Mouse (Mus musculus): ENCODE results near the gene Emilin3. TPM values are rescaled to one million over a fixed set of nuclear protein-coding genes. Genes with fewer than 3 reads are reported as not detected.

The Emilin3 gene
- polyA plus RNA-seq (2014; fragmentation: Illumina TruSeq; extraction: RNeasy Lipid Tissue Mini Kit (QIAGEN cat#74804); ENCODE audit: low read depth, low replicate concordance), result 0.74 TPM

GRCm38 (mm10) chr2:160912231-160912671, at the start of gene Emilin3:
Gene Emilin3 (minus strand): TSS chr2:160912328.

DNA sequence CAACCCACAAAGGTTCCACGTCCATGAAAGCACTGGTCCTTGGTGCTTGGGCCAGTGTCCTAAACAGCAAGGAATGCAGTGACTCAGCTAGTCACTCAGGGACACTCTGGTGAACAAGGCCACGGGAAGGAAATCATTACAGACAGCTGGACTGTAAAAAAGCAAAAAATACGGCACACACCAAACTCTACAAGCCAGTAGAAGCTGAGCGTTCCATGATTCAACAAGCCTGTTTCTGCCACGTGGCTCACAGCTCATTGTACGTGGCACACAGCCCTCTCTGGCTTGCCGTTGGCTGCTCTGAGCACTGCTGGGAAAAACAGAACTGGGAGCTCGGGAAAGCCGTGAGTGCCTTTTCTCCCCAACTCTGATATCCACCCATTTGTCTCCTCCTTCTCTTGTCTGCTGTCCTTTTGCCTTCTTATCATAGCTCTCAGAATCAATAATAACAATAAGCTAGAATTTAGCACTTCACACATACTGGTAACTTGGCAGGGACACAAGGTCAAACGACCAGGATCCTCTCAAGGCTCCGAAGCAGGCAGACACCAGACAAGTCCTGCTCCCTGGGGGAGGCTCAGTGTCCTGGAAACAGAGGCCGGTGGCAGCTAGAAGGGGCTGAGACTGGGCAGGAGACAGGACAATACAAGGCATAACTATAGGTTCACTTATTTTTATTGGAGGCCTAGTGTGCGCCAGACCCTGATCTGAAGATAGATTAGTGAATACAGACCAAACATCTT, 31.5 kb downstream of the Emilin3 start, which contains the start of gene Lpin3:
TSS of gene Lpin3 (plus strand) at position 218 of the 743 bp plus-strand sequence.

DNA sequence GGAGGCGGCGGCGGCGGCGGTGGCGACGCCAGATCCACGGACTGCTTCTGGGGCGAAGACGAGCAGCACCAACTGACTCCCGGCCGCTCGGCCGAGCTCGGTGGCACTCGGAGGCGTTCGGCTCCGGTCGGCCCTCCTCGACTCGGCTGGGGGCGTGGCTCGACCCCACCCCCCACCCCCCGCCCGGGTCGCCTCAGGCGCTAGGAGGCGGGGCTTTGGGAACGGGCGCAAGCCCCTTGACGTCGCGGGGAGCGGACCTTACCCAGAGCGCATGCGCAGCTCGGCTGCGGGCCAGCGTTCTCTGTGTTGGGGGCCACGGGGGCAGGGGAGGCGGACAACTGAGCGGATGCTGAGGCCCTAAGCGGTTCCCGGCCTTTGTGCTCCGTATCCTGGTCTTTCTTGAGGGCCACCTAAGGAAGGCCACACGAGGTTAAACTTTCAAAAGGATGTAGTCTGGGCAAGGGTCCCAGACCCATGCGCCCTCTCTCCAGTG, 39.2 kb downstream of the Emilin3 start, which contains the start of gene Zhx3:
TSS of gene Zhx3 (minus strand) at position 109 of the 493 bp plus-strand sequence.

Other genes with a start within 250 kb of the Emilin3 start
- gene Plcg1, start 181.0 kb downstream of the Emilin3 start, polyA plus RNA-seq (2014; fragmentation: Illumina TruSeq; extraction: RNeasy Lipid Tissue Mini Kit (QIAGEN cat#74804); ENCODE audit: low read depth, low replicate concordance), result 6.2 TPM
- gene Zhx3, start 39.3 kb downstream of the Emilin3 start, polyA plus RNA-seq (2014; fragmentation: Illumina TruSeq; extraction: RNeasy Lipid Tissue Mini Kit (QIAGEN cat#74804); ENCODE audit: low read depth, low replicate concordance), result 33.8 TPM
- gene Lpin3, start 31.7 kb downstream of the Emilin3 start, polyA plus RNA-seq (2014; fragmentation: Illumina TruSeq; extraction: RNeasy Lipid Tissue Mini Kit (QIAGEN cat#74804); ENCODE audit: low read depth, low replicate concordance), result 0.69 TPM
- gene Chd6, start 196.7 kb upstream of the Emilin3 start, polyA plus RNA-seq (2014; fragmentation: Illumina TruSeq; extraction: RNeasy Lipid Tissue Mini Kit (QIAGEN cat#74804); ENCODE audit: low read depth, low replicate concordance), result 13.2 TPM

Data from testis, adult 10 weeks (tissue).